Mouse (Mus musculus) CH12.LX (cell line): ENCODE data around the gene Selenoi. TPM values are rescaled to one million over a fixed set of nuclear protein-coding genes. Genes with fewer than 3 reads are reported as not detected.

ENCODE experiments used
- DNase-seq: peaks from one replicate; pipeline ENCODE4 v3.0.0-alpha.2; 2013; ENCODE audit errors: extremely low read depth
- H3K27ac ChIP-seq: 2 replicates; pipeline ENCODE4 v1.5.1; 2012; ENCODE audit warnings: low read depth, mild to moderate bottlenecking, control low read depth, moderate library complexity; ENCODE audit not compliant: insufficient read depth
- H3K27me3 ChIP-seq: replicated peaks from 2 replicates; pipeline ENCODE3; 2012; ENCODE audit warnings: inconsistent platforms
- H3K36me3 ChIP-seq, 2 experiments: replicated peaks in 1 of 2; 2 replicates each; pipeline versions ENCODE3 to v1.6.1; 2012; ENCODE audit warnings: inconsistent platforms in 1 of 2, low read length in 1 of 2, mild to moderate bottlenecking in 1 of 2, mixed read lengths in 1 of 2, moderate library complexity in 1 of 2; ENCODE audit not compliant: control insufficient read depth in 1 of 2, insufficient read depth in 1 of 2
- H3K4me1 ChIP-seq, 2 experiments: 2 replicates each; pipeline ENCODE4 v1.6.1; 2012; ENCODE audit warnings: inconsistent platforms in 1 of 2, moderate library complexity in 1 of 2; ENCODE audit not compliant: insufficient read depth in 2 of 2, control insufficient read depth in 1 of 2
- H3K4me2 ChIP-seq: 2 replicates; pipeline ENCODE4 v1.6.1; 2012; ENCODE audit warnings: low read depth, mild to moderate bottlenecking, control low read depth; ENCODE audit not compliant: poor library complexity, insufficient read depth, severe bottlenecking
- H3K4me3 ChIP-seq, 3 experiments: fragments of 150-350 bp in 1 of 3; sonication (generic) in 1 of 3; replicated peaks in 1 of 3; 2 replicates each; pipeline versions ENCODE3 to v1.5.1; 2011 to 2012; ENCODE audit warnings: low read depth in 2 of 3, low read length in 2 of 3, mild to moderate bottlenecking in 2 of 3, moderate library complexity in 2 of 3, control low read depth in 1 of 3, improper control_type of control experiment in 1 of 3, inconsistent platforms in 1 of 3, mixed read lengths in 1 of 3; ENCODE audit not compliant: poor library complexity in 1 of 3
- H3K79me2 ChIP-seq: replicated peaks from 2 replicates; pipeline ENCODE4 v1.6.1; 2012; ENCODE audit warnings: mild to moderate bottlenecking, moderate library complexity; ENCODE audit not compliant: control insufficient read depth, poor library complexity, insufficient read depth, severe bottlenecking; ENCODE audit errors: extremely low read depth
- H3K9ac ChIP-seq: 2 replicates; pipeline ENCODE4 v1.6.1; 2012; ENCODE audit warnings: low read depth, mild to moderate bottlenecking, control low read depth, moderate library complexity; ENCODE audit not compliant: insufficient read depth
- H3K9me3 ChIP-seq: replicated peaks from 2 replicates; pipeline ENCODE3; 2012; ENCODE audit warnings: low read length, inconsistent platforms, mixed read lengths
- CTCF ChIP-seq, 2 experiments: IDR thresholded peaks in 1 of 2; conservative IDR thresholded peaks in 1 of 2; 2 replicates each; pipeline ENCODE4 v1.5.1; 2011 to 2012; ENCODE audit warnings: low read depth in 2 of 2, low read length in 2 of 2, improper control_type of control experiment in 1 of 2, inconsistent platforms in 1 of 2, mild to moderate bottlenecking in 1 of 2, moderate library complexity in 1 of 2
- E2F4 ChIP-seq: IDR thresholded peaks from 2 replicates; pipeline ENCODE4 v1.6.1; 2011; ENCODE audit warnings: low read depth, low read length, improper control_type of control experiment; ENCODE audit not compliant: insufficient replicate concordance
- HCFC1 ChIP-seq: IDR thresholded peaks from 2 replicates; pipeline ENCODE4 v1.6.1; 2012; ENCODE audit warnings: low read depth, mild to moderate bottlenecking, inconsistent platforms, low read length, improper control_type of control experiment
- IRF4 ChIP-seq: IDR thresholded peaks from 2 replicates; pipeline ENCODE4 v1.6.1; 2014; ENCODE audit warnings: low read depth, mild to moderate bottlenecking, inconsistent platforms, low read length, improper control_type of control experiment
- JUN ChIP-seq: IDR thresholded peaks from 2 replicates; pipeline ENCODE4 v1.6.1; 2011; ENCODE audit warnings: low read depth, mild to moderate bottlenecking, low read length, improper control_type of control experiment, moderate library complexity; ENCODE audit not compliant: insufficient read depth
- NRF1 ChIP-seq: IDR thresholded peaks from 2 replicates; pipeline ENCODE4 v1.6.1; 2014; ENCODE audit warnings: low read depth, mild to moderate bottlenecking, inconsistent platforms, low read length, improper control_type of control experiment, moderate library complexity
- RAD21 ChIP-seq: IDR thresholded peaks from 2 replicates; pipeline ENCODE4 v1.6.1; 2011; ENCODE audit warnings: low read depth, mild to moderate bottlenecking, low read length, improper control_type of control experiment, moderate library complexity
- RCOR1 ChIP-seq: conservative IDR thresholded peaks from 2 replicates; pipeline ENCODE4 v1.6.1; 2012; ENCODE audit warnings: low read depth, mild to moderate bottlenecking, inconsistent platforms, low read length, improper control_type of control experiment
- SMC3 ChIP-seq: IDR thresholded peaks from 2 replicates; pipeline ENCODE4 v1.6.1; 2011; ENCODE audit warnings: low read depth, low read length, improper control_type of control experiment
- ZMIZ1 ChIP-seq: IDR thresholded peaks from 2 replicates; pipeline ENCODE4 v1.6.1; 2012; ENCODE audit warnings: low read depth, mild to moderate bottlenecking, inconsistent platforms, low read length, improper control_type of control experiment
- dilution Hi-C: fragments of 300-500 bp; cut with MboI; formaldehyde crosslinking; loops from 2 replicates; pipeline ENCODE4 v1.14.3; 2020; ENCODE audit warnings: low sequenced_read_pairs; ENCODE audit not compliant: extremely low pct_unique_long_range_greater_than_20kb, extremely low pct_ligation_motif_present
- in situ Hi-C: fragments of 300-500 bp; cut with MboI; formaldehyde crosslinking; loops from 3 replicates; pipeline ENCODE4 v1.14.3; 2019; ENCODE audit warnings: low sequenced_read_pairs, low pct_ligation_motif_present, low pct_unique_long_range_greater_than_20kb, mixed read lengths
- polyA plus RNA-seq: library from polyadenylated mRNA; unstranded; fragments of >175 nt; gene quantifications from 2 replicates; pipeline ENCODE4 v1.2.1, GENCODE M21; 2012; ENCODE audit warnings: low read depth; ENCODE audit not compliant: insufficient read length
- total RNA-seq, 2 experiments: library from RNA; depleted of rRNA; stranded (reverse); fragments of 300-350 nt in 1 of 2; fragments of >200 nt in 1 of 2; gene quantifications; 2 replicates each; pipeline ENCODE4 v1.2.3; 2012 to 2014

Selenoi gene
- total and polyA plus RNA-seq, 3 experiments = 27.0 to 51.3 (median 36.1) TPM

DNA sequence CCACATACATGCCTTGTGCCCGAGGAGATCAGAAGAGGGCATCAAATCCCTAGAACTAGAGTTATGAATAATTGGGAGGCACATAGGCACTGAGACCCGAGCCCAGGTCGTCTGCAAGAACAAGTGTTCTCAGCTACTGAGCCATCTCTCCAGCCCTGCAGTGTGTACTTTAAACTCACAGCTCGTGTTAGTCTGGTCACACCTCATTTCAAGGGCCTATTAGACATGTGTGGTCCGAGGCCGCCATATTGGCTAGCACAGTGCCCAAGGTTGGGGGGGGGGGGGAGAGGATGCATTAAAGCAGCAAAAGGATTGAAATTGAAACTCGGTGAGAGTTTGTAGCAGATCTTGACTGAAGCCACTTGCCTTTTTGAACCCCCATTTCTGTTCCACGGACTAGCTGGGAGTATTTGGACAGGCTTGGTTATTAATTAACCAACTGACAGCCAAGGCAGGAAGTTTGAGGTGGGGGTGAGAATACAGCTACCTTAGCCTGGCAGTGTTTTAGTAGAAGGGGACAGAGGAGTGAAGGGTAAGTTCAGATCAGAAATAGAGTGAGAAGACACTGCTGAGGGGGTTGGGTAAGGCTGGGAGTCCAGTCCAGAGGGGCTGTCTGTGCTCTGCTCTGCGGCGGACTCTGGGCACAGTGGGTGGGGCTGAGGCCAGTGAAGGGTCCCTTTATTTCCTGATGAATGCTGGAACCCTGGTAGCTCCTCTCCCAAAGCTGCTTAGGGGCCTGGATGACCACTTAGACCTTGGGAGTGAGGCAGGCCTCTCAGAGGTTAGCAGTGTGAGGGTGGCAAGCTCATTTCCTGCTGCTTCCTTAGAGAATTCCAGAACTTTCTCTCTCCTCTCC is 53.8 kb downstream of the Selenoi start:
- H3K27me3 ChIP-seq = no peaks in the 10 kb centered on the region
- no peak overlapping the region for H3K4me2 ChIP-seq
- H3K4me3 ChIP-seq = no peak overlapping the region
- H3K27ac ChIP-seq = no peak overlapping the region
- in situ Hi-C loops (no loop called here), dilution Hi-C loops (no loop called here)
- no peak overlapping the region for H3K9ac ChIP-seq
- DNase-seq = no peak
- H3K36me3 ChIP-seq = no peaks in the 10 kb centered on the region
- H3K9me3 ChIP-seq = peaks cover 8% of the 10 kb centered on the region
- H3K4me1 ChIP-seq = no peaks in the 10 kb centered on the region
- TF ChIP-seq SMC3 (no peak), RAD21 (no peak), RCOR1 (no peak), ZMIZ1 (no peak), CTCF (conservative IDR thresholded peaks at IDR 0.05 in 1 of 2, IDR thresholded peaks at IDR 0.05 in 1 of 2; ENCODE audit: low read depth in 2 of 2, low read length in 2 of 2) (no peak), E2F4 (no peak), HCFC1 (no peak), IRF4 (no peak), NRF1 (no peak)
- no peaks in the 10 kb centered on the region for H3K79me2 ChIP-seq

DNA sequence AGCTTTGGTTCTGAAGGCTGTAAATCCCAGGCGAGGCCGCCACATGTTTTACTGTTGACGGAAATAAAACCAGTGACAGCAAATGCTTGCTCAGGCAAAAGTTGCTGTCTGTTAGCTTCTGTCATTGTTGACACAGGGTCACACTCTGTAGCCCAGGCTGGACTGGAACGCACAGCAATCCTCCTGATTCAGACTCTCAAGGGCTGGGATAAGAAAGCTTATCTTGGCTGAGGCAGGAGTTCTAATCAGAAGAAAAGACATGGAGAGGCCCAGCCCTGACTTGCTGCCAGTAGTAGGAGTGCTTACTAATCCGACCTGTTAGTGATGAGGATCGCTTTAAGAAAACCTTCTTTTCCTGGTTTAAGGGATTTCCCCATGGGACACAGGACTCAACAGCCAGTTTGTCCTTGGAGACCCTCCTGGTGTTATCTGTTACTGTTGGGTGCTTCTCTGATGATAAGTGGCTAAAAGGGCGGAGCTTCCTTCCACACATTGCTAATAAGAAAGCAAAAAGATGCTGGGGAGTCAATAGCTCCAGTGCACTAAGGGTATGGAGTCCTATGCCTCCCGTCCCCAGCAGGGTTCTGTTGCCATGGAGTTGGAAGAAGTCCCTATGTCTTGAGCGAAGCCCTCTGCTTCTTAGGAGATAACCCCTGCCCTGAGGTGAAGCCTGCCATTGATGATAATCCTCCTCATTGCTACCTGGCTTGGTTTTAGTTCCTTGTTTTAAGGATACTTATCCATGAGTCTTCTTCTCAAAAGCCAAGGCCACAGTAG is 54.9 kb downstream of the Selenoi start:
- Histone ChIP-seq H3K36me3 (no peaks in the 10 kb centered on the region), H3K4me1 (no peaks in the 10 kb centered on the region), H3K4me2 (no peak overlapping the region), H3K79me2 (no peaks in the 10 kb centered on the region), H3K27me3 (no peaks in the 10 kb centered on the region), H3K9ac (no peak overlapping the region), H3K27ac (no peak overlapping the region), H3K4me3 (no peak overlapping the region), H3K9me3 (peaks cover 8% of the 10 kb centered on the region)
- TF ChIP-seq E2F4 (no peak), HCFC1 (no peak), IRF4 (no peak), JUN (no peak)
- dilution Hi-C loops = no loop called here
- in situ Hi-C loops = no loop called here
- no peak for DNase-seq

Other genes starting within 250 kb of the Selenoi start
- 3.5 and 12.9 TPM in 2 replicates for gene Il6, start 219.5 kb upstream of the Selenoi start, total RNA-seq (2012; rRNA removed)
- gene Il6, start 219.5 kb upstream of the Selenoi start, total RNA-seq (2014; rRNA removed) = 1.2 TPM in 2 replicates
- not detected in 2 replicates for gene Il6, start 219.5 kb upstream of the Selenoi start, polyA plus RNA-seq
- 153 and 174 TPM in 2 replicates for gene Tyms, start 159.0 kb upstream of the Selenoi start, total RNA-seq (2012; rRNA removed)
- 260 and 306 TPM in 2 replicates for gene Tyms, start 159.0 kb upstream of the Selenoi start, total RNA-seq (2014; rRNA removed)
- 193 and 211 TPM in 2 replicates for gene Tyms, start 159.0 kb upstream of the Selenoi start, polyA plus RNA-seq
- 0.13 and 0.21 TPM in 2 replicates for gene Garem2, start 127.4 kb upstream of the Selenoi start, total RNA-seq (2012; rRNA removed)
- gene Garem2, start 127.4 kb upstream of the Selenoi start, total RNA-seq (2014; rRNA removed) = not detected in 2 replicates
- not detected in 2 replicates for gene Garem2, start 127.4 kb upstream of the Selenoi start, polyA plus RNA-seq
- gene 3110082J24Rik, start 126.5 kb upstream of the Selenoi start, total RNA-seq (2012; rRNA removed) = not detected in 2 replicates
- not detected in 2 replicates for gene 3110082J24Rik, start 126.5 kb upstream of the Selenoi start, total RNA-seq (2014; rRNA removed)
- gene 3110082J24Rik, start 126.5 kb upstream of the Selenoi start, polyA plus RNA-seq = not detected in 2 replicates
- 73.6 and 76.0 TPM in 2 replicates for gene Hadha, start 77.4 kb upstream of the Selenoi start, total RNA-seq (2012; rRNA removed)
- gene Hadha, start 77.4 kb upstream of the Selenoi start, total RNA-seq (2014; rRNA removed) = 82.8 and 83.0 TPM in 2 replicates
- gene Hadha, start 77.4 kb upstream of the Selenoi start, polyA plus RNA-seq = 117 and 132 TPM in 2 replicates
- gene Hadhb, start 77.3 kb upstream of the Selenoi start, total RNA-seq (2012; rRNA removed) = 78.3 and 81.4 TPM in 2 replicates
- gene Hadhb, start 77.3 kb upstream of the Selenoi start, total RNA-seq (2014; rRNA removed) = 118 and 125 TPM in 2 replicates
- gene Hadhb, start 77.3 kb upstream of the Selenoi start, polyA plus RNA-seq = 69.5 and 77.9 TPM in 2 replicates
- 1.0 and 1.4 TPM in 2 replicates for gene Adgrf3, start 26.9 kb upstream of the Selenoi start, total RNA-seq (2012; rRNA removed)
- 1.2 and 2.3 TPM in 2 replicates for gene Adgrf3, start 26.9 kb upstream of the Selenoi start, total RNA-seq (2014; rRNA removed)
- 2.2 and 2.6 TPM in 2 replicates for gene Adgrf3, start 26.9 kb upstream of the Selenoi start, polyA plus RNA-seq
- 0.04 TPM in 1 of 2 replicates, not detected in the other for gene Drc1, start 48.8 kb downstream of the Selenoi start, total RNA-seq (2012; rRNA removed)
- not detected in 2 replicates for gene Drc1, start 48.8 kb downstream of the Selenoi start, total RNA-seq (2014; rRNA removed)
- gene Drc1, start 48.8 kb downstream of the Selenoi start, polyA plus RNA-seq = not detected in 2 replicates
- 0.04 TPM in 2 replicates for gene Otof, start 229.4 kb downstream of the Selenoi start, total RNA-seq (2012; rRNA removed)
- gene Otof, start 229.4 kb downstream of the Selenoi start, total RNA-seq (2014; rRNA removed) = not detected in 2 replicates
- 0.07 TPM in 2 replicates for gene Otof, start 229.4 kb downstream of the Selenoi start, polyA plus RNA-seq
- gene 1700001C02Rik, start 233.5 kb downstream of the Selenoi start, total RNA-seq (2012; rRNA removed) = not detected in 2 replicates
- not detected in 2 replicates for gene 1700001C02Rik, start 233.5 kb downstream of the Selenoi start, total RNA-seq (2014; rRNA removed)
- not detected in 2 replicates for gene 1700001C02Rik, start 233.5 kb downstream of the Selenoi start, polyA plus RNA-seq